Mouse (Mus musculus): ENCODE data around the gene Ubxn11. TPM values are rescaled to one million over a fixed set of nuclear protein-coding genes. Genes with fewer than 3 reads are reported as not detected.
"Not testable (repeated sequence)": the region's sequence is repeated elsewhere in the genome, so short reads cannot be mapped to it uniquely, and the experiment has no call there.

Gene Ubxn11
- polyA plus RNA-seq, 1 experiment from 2014 or later, result 0.88 TPM

DNA sequence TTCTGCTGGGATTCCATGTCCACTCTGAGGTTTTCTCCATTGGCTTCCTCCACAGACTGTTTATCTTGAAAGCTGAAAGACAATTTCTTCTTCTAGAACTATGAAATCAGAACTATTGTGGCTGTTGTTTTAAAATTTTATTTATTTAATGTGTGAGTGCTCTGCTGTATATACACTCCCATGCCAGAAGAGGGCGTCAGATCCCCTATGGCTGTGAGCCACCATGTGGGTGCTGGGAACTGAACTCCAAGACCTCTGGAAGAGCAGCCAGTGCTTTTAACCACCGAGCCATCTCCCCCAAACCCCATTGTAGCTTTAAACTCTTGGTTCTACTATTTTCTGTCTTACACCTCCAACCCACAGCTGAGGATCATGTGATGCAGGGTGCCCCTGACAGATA lies 36.5 kb downstream of the Ubxn11 start:
- H3K4me2 ChIP-seq (ENCODE audit: low read depth, low read length), result no peak overlapping the region
- H3K9me3 ChIP-seq (ENCODE audit: low read length), result no peaks in the 10 kb centered on the region
- peak; percentile 38 for TF ChIP-seq CTCF (IDR thresholded peaks at IDR 0.05; ENCODE audit: low read depth)
- TF ChIP-seq EP300 (IDR thresholded peaks at IDR 0.05; ENCODE audit: low read depth), result no peak
- 85% methylated on average over 2 of the region's 2 CpGs for WGBS (ENCODE audit: insufficient replicate concordance)
- no peak overlapping the region for H3K27ac ChIP-seq (ENCODE audit: low read depth)
- ATAC-seq (no peak), DNase-seq (no peak)
- peaks cover 18% of the 10 kb centered on the region for H3K36me3 ChIP-seq (replicated peaks; ENCODE audit: insufficient read depth, low read length)
- H3K9ac ChIP-seq (replicated peaks), result no peak overlapping the region
- no peaks in the 10 kb centered on the region for H3K4me1 ChIP-seq (ENCODE audit: insufficient read depth)
- no peaks in the 10 kb centered on the region for H3K27me3 ChIP-seq (ENCODE audit: insufficient read depth, low read length)
- no peak overlapping the region for H3K4me3 ChIP-seq (ENCODE audit: low read depth, low read length)

DNA sequence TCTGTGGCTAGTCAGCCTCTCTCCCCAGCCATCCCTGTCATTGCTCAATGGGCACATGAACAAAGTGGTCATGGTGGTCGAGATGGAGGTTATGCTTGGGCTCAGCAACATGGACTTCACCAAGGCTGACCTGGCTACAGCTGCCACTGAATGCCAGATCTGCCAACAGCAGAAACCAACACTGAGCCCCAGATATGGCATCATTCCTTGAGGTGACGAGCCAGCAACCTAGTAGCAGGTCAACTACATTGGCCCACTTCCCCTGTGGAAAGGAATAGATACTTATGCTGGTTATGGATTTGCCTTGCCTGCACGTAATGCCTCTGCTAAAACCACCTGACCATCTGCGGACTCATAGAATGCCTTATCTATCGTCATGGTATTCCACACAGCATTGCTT lies 41.9 kb downstream of the Ubxn11 start:
- not testable (repeated sequence) for H3K4me1 ChIP-seq (ENCODE audit: insufficient read depth); H3K4me3 ChIP-seq (ENCODE audit: low read depth, low read length); H3K27me3 ChIP-seq (ENCODE audit: insufficient read depth, low read length); DNase-seq; H3K27ac ChIP-seq (ENCODE audit: low read depth); H3K9ac ChIP-seq (replicated peaks); H3K4me2 ChIP-seq (ENCODE audit: low read depth, low read length); H3K9me3 ChIP-seq (ENCODE audit: low read length); ATAC-seq
- whole genome bisulfite sequencing (ENCODE audit: insufficient replicate concordance), result 87% methylated on average over 5 of the region's 5 CpGs
- H3K36me3 ChIP-seq (replicated peaks; ENCODE audit: insufficient read depth, low read length), result peaks cover 33% of the 10 kb centered on the region

DNA sequence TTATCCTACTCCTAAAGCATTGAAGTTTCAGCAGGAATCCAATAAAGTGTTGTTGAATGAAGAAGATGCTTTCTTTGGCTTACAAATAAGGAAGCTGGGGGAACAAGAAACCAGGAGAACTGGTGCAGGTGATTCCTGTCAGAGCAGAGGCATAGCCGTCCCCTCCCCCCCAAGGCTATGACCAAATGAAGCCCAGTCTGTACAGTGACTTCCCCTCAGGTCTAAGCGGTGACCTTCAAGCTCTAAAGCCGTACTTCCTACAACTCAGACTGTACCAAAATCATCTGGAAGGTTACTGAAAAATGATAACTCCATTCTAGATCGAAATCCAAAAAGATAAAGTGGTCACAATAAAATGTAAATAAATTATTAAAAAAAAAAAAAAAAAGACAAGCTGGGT lies 47.0 kb downstream of the Ubxn11 start:
- Histone ChIP-seq H3K4me3 (ENCODE audit: low read depth, low read length) (no peak overlapping the region), H3K9ac (replicated peaks) (no peak overlapping the region), H3K4me1 (ENCODE audit: insufficient read depth) (no peaks in the 10 kb centered on the region), H3K4me2 (ENCODE audit: low read depth, low read length) (no peak overlapping the region), H3K27me3 (ENCODE audit: insufficient read depth, low read length) (no peaks in the 10 kb centered on the region), H3K9me3 (ENCODE audit: low read length) (no peaks in the 10 kb centered on the region), H3K27ac (ENCODE audit: low read depth) (no peak overlapping the region), H3K36me3 (replicated peaks; ENCODE audit: insufficient read depth, low read length) (peaks cover 58% of the 10 kb centered on the region)
- WGBS (ENCODE audit: insufficient replicate concordance), result 77% methylated on average over 4 of the region's 4 CpGs
- DNase-seq (no peak), ATAC-seq (no peak)
- TF ChIP-seq EP300 (IDR thresholded peaks at IDR 0.05; ENCODE audit: low read depth), result no peak
- TF ChIP-seq CTCF (IDR thresholded peaks at IDR 0.05; ENCODE audit: low read depth), result no peak

DNA sequence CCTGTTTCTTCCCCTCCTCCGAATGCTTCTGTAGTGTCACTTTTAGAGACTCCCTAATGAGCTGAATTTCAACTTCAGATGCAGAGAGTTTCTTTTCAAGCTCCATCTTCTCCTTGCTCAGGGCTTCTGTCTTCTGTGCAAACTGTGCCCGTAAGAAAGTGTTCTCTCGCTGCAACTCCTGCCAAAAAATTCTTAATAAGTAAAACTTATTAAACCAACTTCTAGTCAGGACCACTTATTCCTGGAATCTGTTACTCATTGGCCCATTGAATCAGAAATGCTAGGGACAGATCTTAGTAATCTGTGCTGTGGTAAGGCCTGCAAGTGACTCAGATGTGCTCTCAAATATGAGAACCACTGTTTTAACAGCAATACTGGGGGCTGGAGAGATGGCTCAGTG lies 49.7 kb downstream of the Ubxn11 start:
- no peak for ATAC-seq
- Histone ChIP-seq H3K9ac (replicated peaks) (no peak overlapping the region), H3K27me3 (ENCODE audit: insufficient read depth, low read length) (no peaks in the 10 kb centered on the region), H3K36me3 (replicated peaks; ENCODE audit: insufficient read depth, low read length) (peaks cover 59% of the 10 kb centered on the region), H3K9me3 (ENCODE audit: low read length) (no peaks in the 10 kb centered on the region), H3K4me1 (ENCODE audit: insufficient read depth) (no peaks in the 10 kb centered on the region), H3K4me3 (ENCODE audit: low read depth, low read length) (no peak overlapping the region), H3K4me2 (ENCODE audit: low read depth, low read length) (no peak overlapping the region), H3K27ac (ENCODE audit: low read depth) (no peak overlapping the region)
- no peak for TF ChIP-seq EP300 (IDR thresholded peaks at IDR 0.05; ENCODE audit: low read depth)
- no peak for TF ChIP-seq CTCF (IDR thresholded peaks at IDR 0.05; ENCODE audit: low read depth)
- no peak for DNase-seq
- WGBS (ENCODE audit: insufficient replicate concordance), result 73% methylated on average over 3 of the region's 3 CpGs

DNA sequence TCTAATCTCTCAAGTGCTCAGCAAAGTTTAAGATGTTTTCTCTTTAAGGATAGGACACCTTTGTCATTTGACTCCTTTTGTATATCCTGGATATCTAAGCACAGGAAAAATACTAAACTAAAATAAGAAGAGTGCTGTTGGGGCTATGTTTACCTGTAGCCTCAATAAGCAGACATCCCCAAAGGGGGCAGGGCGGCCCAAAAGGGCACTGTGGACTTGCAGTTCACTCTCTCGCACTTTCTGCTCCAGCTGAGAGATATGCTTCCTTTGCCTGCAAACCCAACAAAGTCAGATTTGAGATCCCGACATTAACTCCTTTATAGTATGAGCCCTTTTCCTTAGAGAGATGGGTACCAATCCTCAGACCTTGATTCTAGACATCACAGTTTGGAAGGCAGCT lies 51.3 kb downstream of the Ubxn11 start:
- no peak for TF ChIP-seq CTCF (IDR thresholded peaks at IDR 0.05; ENCODE audit: low read depth)
- no peak for TF ChIP-seq EP300 (IDR thresholded peaks at IDR 0.05; ENCODE audit: low read depth)
- H3K27me3 ChIP-seq (ENCODE audit: insufficient read depth, low read length), result no peaks in the 10 kb centered on the region
- 91% methylated on average over 3 of the region's 3 CpGs for WGBS (ENCODE audit: insufficient replicate concordance)
- peaks cover 44% of the 10 kb centered on the region for H3K36me3 ChIP-seq (replicated peaks; ENCODE audit: insufficient read depth, low read length)
- no peaks in the 10 kb centered on the region for H3K9me3 ChIP-seq (ENCODE audit: low read length)
- H3K27ac ChIP-seq (ENCODE audit: low read depth), result no peak overlapping the region
- DNase-seq (no peak), ATAC-seq (no peak)
- H3K4me3 ChIP-seq (ENCODE audit: low read depth, low read length), result no peak overlapping the region
- H3K4me1 ChIP-seq (ENCODE audit: insufficient read depth), result peaks cover under 1% of the 10 kb centered on the region
- H3K4me2 ChIP-seq (ENCODE audit: low read depth, low read length), result no peak overlapping the region
- H3K9ac ChIP-seq (replicated peaks), result no peak overlapping the region

DNA sequence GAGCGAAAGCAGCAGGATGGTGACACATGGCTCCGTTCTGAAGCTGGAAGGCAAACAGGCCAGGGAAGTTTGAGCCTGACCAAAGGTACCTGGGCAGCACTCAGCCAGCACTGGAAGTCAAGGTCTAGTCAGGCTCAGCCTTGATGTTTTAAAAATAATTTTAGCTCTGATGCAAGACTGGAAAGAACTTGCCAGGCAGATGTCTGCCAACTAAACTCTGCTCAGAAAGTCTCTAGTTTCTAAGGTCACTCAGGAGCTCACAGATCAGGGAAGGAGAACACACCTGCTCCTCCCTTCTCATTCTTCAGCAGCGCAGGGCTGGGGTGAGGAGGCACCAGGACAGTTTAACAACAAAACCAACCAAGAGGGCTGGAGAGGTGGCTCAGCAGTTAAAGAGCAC lies 52.0 kb downstream of the Ubxn11 start:
- H3K27me3 ChIP-seq (ENCODE audit: insufficient read depth, low read length), result no peaks in the 10 kb centered on the region
- no peak overlapping the region for H3K4me2 ChIP-seq (ENCODE audit: low read depth, low read length)
- peaks cover 37% of the 10 kb centered on the region for H3K36me3 ChIP-seq (replicated peaks; ENCODE audit: insufficient read depth, low read length)
- TF ChIP-seq CTCF (IDR thresholded peaks at IDR 0.05; ENCODE audit: low read depth), result no peak
- no peak for TF ChIP-seq EP300 (IDR thresholded peaks at IDR 0.05; ENCODE audit: low read depth)
- no peaks in the 10 kb centered on the region for H3K9me3 ChIP-seq (ENCODE audit: low read length)
- peak overlapping the region; percentile 50; the same call in 1 of the 2 replicates for H3K27ac ChIP-seq (ENCODE audit: low read depth)
- ATAC-seq (peak; percentile 48; the same call in 1 of the 2 replicates), DNase-seq (peak; percentile 17)
- no peak overlapping the region for H3K9ac ChIP-seq (replicated peaks)
- WGBS (ENCODE audit: insufficient replicate concordance), result 85% methylated on average over 3 of the region's 3 CpGs
- H3K4me3 ChIP-seq (ENCODE audit: low read depth, low read length), result no peak overlapping the region
- peaks cover 6% of the 10 kb centered on the region for H3K4me1 ChIP-seq (ENCODE audit: insufficient read depth)

DNA sequence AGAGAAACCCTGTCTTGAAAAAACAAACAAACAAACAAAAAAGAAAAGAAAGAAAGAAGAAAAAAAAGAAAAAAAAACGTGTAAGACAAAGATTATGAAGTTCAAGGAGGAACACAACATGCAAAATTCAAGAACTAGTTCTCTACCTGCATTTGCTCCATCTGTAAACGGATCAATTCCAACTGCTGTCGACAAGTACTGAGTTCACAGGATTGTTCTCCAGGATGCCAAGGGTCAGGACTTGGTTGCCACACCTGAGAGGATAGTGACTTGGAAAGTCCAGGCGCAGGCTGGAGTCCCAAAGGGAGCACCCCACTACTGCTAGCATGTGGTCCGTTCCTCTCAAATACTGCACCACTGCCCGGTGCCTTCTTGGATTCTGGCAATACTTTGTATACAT lies 53.2 kb downstream of the Ubxn11 start:
- Histone ChIP-seq H3K36me3 (replicated peaks; ENCODE audit: insufficient read depth, low read length) (peaks cover 34% of the 10 kb centered on the region), H3K4me3 (ENCODE audit: low read depth, low read length) (no peak overlapping the region), H3K27ac (ENCODE audit: low read depth) (no peak overlapping the region), H3K27me3 (ENCODE audit: insufficient read depth, low read length) (no peaks in the 10 kb centered on the region), H3K4me1 (ENCODE audit: insufficient read depth) (peaks cover 6% of the 10 kb centered on the region), H3K4me2 (ENCODE audit: low read depth, low read length) (no peak overlapping the region), H3K9ac (replicated peaks) (no peak overlapping the region), H3K9me3 (ENCODE audit: low read length) (no peaks in the 10 kb centered on the region)
- ATAC-seq, result peak; percentile 40; the same call in 1 of the 2 replicates
- no peak for DNase-seq
- WGBS (ENCODE audit: insufficient replicate concordance), result 74% methylated on average over 6 of the region's 6 CpGs
- no peak for TF ChIP-seq EP300 (IDR thresholded peaks at IDR 0.05; ENCODE audit: low read depth)
- no peak for TF ChIP-seq CTCF (IDR thresholded peaks at IDR 0.05; ENCODE audit: low read depth)
